Mouse (Mus musculus) hindbrain, embryonic 16.5 days (tissue): ENCODE data around the gene Noa1. TPM values are rescaled to one million over a fixed set of nuclear protein-coding genes. Genes with fewer than 3 reads are reported as not detected.

ENCODE experiments used
- ATAC-seq: fragments of 200-750 bp; cut with Nextera tagmentation; 2 replicates; pipeline ENCODE4 v1.8.0; 2017; ENCODE audit warnings: moderate TSS enrichment, moderate library complexity
- H3K27ac ChIP-seq: fragments of 300-500 bp; sonication (generic); 2 replicates; pipeline ENCODE4 v1.5.1; 2014; ENCODE audit warnings: low read depth, mild to moderate bottlenecking, control low read depth, low read length, moderate library complexity
- H3K27me3 ChIP-seq: fragments of 300-500 bp; sonication (generic); replicated peaks from 2 replicates; pipeline ENCODE4 v1.6.1; 2014; ENCODE audit warnings: low read length; ENCODE audit not compliant: control insufficient read depth, insufficient read depth
- H3K36me3 ChIP-seq: fragments of 300-500 bp; sonication (generic); 2 replicates; pipeline ENCODE4 v1.6.1; 2014; ENCODE audit warnings: mild to moderate bottlenecking, low read length, moderate library complexity, mixed read lengths; ENCODE audit not compliant: control insufficient read depth, insufficient read depth
- H3K4me1 ChIP-seq: fragments of 300-500 bp; sonication (generic); 2 replicates; pipeline ENCODE4 v1.6.1; 2014; ENCODE audit warnings: low read depth, low read length; ENCODE audit not compliant: control insufficient read depth, insufficient read depth
- H3K4me2 ChIP-seq: fragments of 300-500 bp; sonication (generic); 2 replicates; pipeline ENCODE4 v1.6.1; 2014; ENCODE audit warnings: mild to moderate bottlenecking, low read length, control low read depth, moderate library complexity
- H3K4me3 ChIP-seq: fragments of 300-500 bp; sonication (generic); 2 replicates; pipeline ENCODE4 v1.5.1; 2014; ENCODE audit warnings: mild to moderate bottlenecking, low read length, control low read depth, moderate library complexity
- H3K9ac ChIP-seq: fragments of 300-500 bp; sonication (generic); 2 replicates; pipeline ENCODE4 v1.6.1; 2014; ENCODE audit warnings: low read depth, mild to moderate bottlenecking, control low read depth, low read length, moderate library complexity
- H3K9me3 ChIP-seq: fragments of 300-500 bp; sonication (generic); 2 replicates; pipeline ENCODE4 v1.6.1; 2014; ENCODE audit warnings: mild to moderate bottlenecking, low read length, moderate library complexity; ENCODE audit not compliant: control insufficient read depth
- WGBS: fragments of 180-500 bp; shearing (Covaris S2); extraction: QIAGEN DNeasy Blood & Tissue Kit; methylation state at CpG from one replicate; pipeline ENCODE4 v1.1.7; 2014; 5-methylcytosine and 5-hydroxymethylcytosine counted together
- polyA plus RNA-seq: library from polyadenylated mRNA; unstranded; fragments of >200 nt; fragmentation: Nextera tagmentation; extraction: Ambion mirVana; gene quantifications from 2 replicates; pipeline ENCODE4 v1.2.1, GENCODE M21; 2015

Gene Noa1
- polyA plus RNA-seq, 1 experiment from 2014 or later = 34.7 TPM

DNA sequence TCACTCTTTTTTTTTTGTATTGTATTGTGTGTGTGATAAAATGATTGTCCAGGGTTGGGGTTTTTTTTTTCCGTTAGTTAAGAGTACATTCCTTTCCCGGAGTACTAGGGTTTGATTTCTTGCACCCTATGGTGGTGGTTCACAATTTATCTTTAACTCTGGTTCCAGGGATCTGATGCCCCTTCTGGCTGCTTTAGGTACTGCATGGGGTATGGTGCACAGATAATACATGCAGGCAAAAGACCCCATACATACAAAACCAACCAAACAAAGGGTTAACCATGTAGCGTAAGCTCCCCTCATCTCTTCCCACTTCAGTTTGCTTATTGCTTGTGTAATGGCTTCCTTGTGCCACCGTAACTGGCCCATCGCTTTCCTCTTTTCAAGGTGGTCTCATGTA lies 33.9 kb downstream of the Noa1 start:
- Histone ChIP-seq H3K4me1 (no peaks in the 10 kb centered on the region), H3K36me3 (peaks cover 3% of the 10 kb centered on the region; the same call in 1 of the 2 replicates), H3K27ac (no peak overlapping the region), H3K4me3 (no peak overlapping the region), H3K27me3 (no peaks in the 10 kb centered on the region), H3K4me2 (no peak overlapping the region), H3K9ac (no peak overlapping the region), H3K9me3 (no peaks in the 10 kb centered on the region)
- WGBS = 88% methylated on average over 5 of the region's 5 CpGs
- no peak for ATAC-seq

DNA sequence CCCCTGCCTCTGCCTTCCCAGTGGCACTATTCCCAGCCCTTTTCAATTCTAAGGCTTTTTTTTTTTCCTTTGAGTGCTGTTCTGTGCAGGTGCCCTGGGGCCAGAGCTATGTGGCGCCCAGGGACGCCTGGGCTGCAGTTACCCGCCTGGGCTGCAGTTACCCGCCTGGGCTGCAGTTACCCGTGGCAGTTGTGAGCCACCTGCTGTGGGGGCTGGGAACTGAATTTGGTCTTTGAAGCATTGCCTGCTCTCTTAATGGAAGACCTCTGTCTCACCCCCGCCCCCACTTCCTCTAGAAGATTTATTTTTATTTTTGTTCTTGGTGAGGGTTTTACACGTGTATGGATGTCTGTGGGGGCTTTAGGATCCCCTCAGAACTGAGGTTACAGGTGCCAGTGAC lies 36.7 kb downstream of the Noa1 start:
- no peaks in the 10 kb centered on the region for H3K4me1 ChIP-seq
- H3K9ac ChIP-seq = no peak overlapping the region
- WGBS = 77% methylated on average over 7 of the region's 7 CpGs

DNA sequence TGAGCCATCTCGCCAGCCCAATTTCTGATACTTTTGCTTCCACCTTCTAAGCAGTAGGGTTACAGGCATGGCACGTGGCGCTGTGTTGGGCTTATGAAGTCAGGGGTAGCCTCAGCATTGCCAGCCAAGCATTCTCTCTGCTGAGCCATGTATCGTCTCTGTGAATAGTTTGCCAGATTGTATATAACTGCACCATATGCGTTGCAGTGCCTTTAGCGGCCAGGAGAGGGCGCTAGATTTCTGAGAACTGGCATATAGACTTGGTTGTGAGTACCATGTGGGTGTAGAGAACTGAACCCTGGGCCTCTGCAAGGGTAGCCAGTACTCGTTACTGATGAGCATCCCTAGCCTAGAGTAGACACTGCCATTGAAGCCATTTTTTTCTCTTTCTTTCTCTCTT lies 40.5 kb downstream of the Noa1 start:
- H3K9me3 ChIP-seq = no peaks in the 10 kb centered on the region
- H3K4me1 ChIP-seq = no peaks in the 10 kb centered on the region; the same call in 1 of the 2 replicates
- no peak overlapping the region for H3K27ac ChIP-seq
- H3K9ac ChIP-seq = no peak overlapping the region
- no peak overlapping the region for H3K4me2 ChIP-seq
- H3K27me3 ChIP-seq = no peaks in the 10 kb centered on the region
- H3K36me3 ChIP-seq = peaks cover 6% of the 10 kb centered on the region; the same call in 1 of the 2 replicates
- no peak for ATAC-seq
- H3K4me3 ChIP-seq = no peak overlapping the region
- WGBS = 77% methylated on average over 8 of the region's 8 CpGs

More for the DNA sequence above, 36.7 kb downstream of the Noa1 start:
- peaks cover 9% of the 10 kb centered on the region; the same call in 1 of the 2 replicates for H3K36me3 ChIP-seq
- no peak overlapping the region for H3K27ac ChIP-seq
- H3K27me3 ChIP-seq = no peaks in the 10 kb centered on the region
- H3K4me2 ChIP-seq = no peak overlapping the region
- ATAC-seq = no peak
- no peak overlapping the region for H3K4me3 ChIP-seq
- H3K9me3 ChIP-seq = no peaks in the 10 kb centered on the region

DNA sequence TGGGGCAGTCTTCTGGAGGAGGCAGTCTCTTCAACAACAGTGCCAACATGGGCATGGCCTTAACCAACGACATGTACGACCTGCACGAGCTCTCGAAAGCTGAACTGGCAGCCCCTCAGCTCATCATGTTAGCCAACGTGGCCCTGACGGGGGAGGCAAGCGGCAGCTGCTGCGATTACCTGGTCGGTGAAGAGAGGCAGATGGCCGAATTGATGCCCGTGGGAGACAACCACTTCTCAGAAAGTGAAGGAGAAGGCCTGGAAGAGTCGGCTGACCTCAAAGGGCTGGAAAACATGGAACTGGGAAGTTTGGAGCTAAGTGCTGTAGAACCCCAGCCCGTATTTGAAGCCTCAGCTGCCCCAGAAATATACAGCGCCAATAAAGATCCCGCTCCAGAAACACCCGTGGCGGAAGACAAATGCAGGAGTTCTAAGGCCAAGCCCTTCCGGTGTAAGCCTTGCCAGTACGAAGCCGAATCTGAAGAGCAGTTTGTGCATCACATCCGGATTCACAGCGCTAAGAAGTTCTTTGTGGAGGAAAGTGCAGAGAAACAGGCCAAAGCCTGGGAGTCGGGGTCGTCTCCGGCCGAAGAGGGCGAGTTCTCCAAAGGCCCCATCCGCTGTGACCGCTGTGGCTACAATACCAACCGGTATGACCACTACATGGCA lies 41.8 kb downstream of the Noa1 start:
- Histone ChIP-seq H3K4me3 (no peak overlapping the region), H3K27ac (no peak overlapping the region), H3K4me1 (no peaks in the 10 kb centered on the region; the same call in 1 of the 2 replicates), H3K36me3 (peaks cover 6% of the 10 kb centered on the region; the same call in 1 of the 2 replicates), H3K9ac (no peak overlapping the region), H3K4me2 (no peak overlapping the region), H3K27me3 (no peaks in the 10 kb centered on the region), H3K9me3 (no peaks in the 10 kb centered on the region)
- ATAC-seq = no peak
- WGBS = 91% methylated on average over 30 of the region's 30 CpGs

DNA sequence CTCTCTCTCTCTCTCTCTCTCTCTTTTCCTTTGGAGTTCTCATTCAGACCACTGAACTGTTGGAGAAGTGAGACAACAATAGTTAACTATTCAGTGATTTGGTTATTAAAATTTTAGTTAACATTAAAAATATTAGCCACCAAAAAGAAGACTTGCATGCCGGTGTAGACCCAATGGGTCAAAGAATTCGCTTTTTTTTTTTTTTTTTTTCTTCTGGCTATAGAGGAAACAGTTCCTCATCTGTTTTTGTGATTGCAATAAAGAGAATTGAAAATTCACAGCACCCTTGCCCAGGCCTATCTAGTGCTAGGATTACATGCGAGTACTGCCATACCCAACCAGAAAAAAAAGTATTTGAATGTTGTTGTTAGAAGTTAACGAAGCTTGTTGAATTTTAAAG lies 42.4 kb downstream of the Noa1 start:
- H3K9ac ChIP-seq = no peak overlapping the region
- no peak for ATAC-seq
- H3K4me3 ChIP-seq = peak overlapping the region; percentile 81
- H3K4me2 ChIP-seq = peak overlapping the region; percentile 93
- no peaks in the 10 kb centered on the region for H3K9me3 ChIP-seq
- H3K27me3 ChIP-seq = no peaks in the 10 kb centered on the region
- H3K36me3 ChIP-seq = peaks cover 6% of the 10 kb centered on the region; the same call in 1 of the 2 replicates
- H3K27ac ChIP-seq = no peak overlapping the region
- H3K4me1 ChIP-seq = no peaks in the 10 kb centered on the region; the same call in 1 of the 2 replicates
- WGBS = 62% methylated on average over 4 of the region's 4 CpGs

DNA sequence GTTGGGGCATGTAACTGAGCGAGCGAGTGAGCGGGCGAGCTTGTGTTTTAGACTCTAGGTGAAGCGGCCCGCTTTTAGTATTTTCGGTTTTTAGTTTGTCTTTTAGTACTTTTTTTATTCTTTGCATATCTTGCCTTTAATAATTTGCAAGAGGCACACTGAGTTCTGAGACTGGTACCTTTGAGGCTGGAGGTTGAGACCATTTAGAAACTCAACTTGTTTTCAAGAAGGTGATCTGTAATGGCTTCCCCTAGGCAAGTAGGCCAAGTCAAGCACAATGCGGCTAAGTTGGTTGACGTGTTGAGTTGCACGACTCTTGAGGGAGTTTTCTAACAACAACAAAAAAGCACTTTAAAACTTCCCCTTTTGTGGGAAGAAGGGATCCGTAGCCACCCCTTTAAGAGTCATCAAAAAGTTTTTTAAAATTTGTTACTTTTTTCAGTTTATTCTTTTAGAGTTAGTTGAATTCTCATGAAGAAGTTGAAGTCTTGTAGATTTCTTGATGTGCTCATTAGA lies 42.9 kb downstream of the Noa1 start:
- ATAC-seq = no peak
- Histone ChIP-seq H3K9me3 (no peaks in the 10 kb centered on the region), H3K4me1 (no peaks in the 10 kb centered on the region; the same call in 1 of the 2 replicates), H3K9ac (peak overlapping the region; percentile 80), H3K4me2 (peak overlapping the region; percentile 93), H3K36me3 (peaks cover 6% of the 10 kb centered on the region; the same call in 1 of the 2 replicates), H3K27me3 (no peaks in the 10 kb centered on the region), H3K27ac (peak overlapping the region; percentile 88; the same call in 1 of the 2 replicates), H3K4me3 (peak overlapping the region; percentile 81)
- WGBS = 3% methylated on average over 11 of the region's 11 CpGs

DNA sequence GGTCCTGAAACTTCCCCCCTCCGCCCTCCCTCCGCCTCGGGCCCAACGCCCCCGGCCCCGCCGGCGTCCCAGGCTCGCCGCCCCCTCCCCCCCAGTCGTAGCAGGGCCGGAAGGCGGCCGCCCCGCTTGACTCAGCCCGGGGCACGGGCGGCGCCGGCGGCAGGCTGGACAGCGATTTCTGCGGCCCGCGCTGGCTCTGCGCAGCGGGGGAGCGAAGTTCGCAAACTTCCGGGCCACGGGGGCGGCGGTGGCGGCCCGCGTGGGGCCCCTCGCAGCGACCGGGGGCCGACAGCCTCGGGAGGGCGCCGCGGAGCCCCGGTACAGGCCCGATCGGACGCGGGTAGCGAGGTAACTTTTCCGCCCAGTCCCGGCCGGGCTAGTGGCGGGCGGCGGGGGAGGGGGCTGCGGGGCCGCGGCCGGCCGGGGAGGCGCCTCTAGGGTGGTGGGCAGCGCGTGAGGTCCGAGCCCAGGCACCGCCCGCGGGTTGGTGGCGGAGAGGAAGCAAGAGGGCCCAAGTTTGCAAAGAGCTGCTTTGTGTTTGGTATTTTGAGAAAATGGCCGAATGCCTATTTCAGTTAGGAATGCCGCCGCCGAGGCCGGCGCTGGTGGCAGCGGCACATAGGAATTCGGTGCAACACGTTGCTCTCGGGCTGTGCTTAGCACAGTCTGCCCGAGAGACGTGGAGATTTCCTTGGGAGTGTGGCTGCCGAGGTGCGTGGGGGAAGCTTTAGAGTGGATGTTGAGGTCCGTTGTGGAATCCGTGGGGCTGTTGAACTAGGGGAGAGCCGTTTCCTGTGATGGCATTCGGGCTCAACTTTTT lies 43.6 kb downstream of the Noa1 start:
- peak overlapping the region; percentile 80 for H3K9ac ChIP-seq
- no peaks in the 10 kb centered on the region; the same call in 1 of the 2 replicates for H3K4me1 ChIP-seq
- peaks cover 6% of the 10 kb centered on the region; the same call in 1 of the 2 replicates for H3K36me3 ChIP-seq
- H3K27ac ChIP-seq = peak overlapping the region; percentile 88
- no peaks in the 10 kb centered on the region for H3K9me3 ChIP-seq
- H3K4me2 ChIP-seq = peak overlapping the region; percentile 93
- H3K27me3 ChIP-seq = no peaks in the 10 kb centered on the region
- under 1% methylated on average over 44 of the region's 87 CpGs for WGBS
- ATAC-seq = peak; percentile 72
- H3K4me3 ChIP-seq = peak overlapping the region; percentile 81

DNA sequence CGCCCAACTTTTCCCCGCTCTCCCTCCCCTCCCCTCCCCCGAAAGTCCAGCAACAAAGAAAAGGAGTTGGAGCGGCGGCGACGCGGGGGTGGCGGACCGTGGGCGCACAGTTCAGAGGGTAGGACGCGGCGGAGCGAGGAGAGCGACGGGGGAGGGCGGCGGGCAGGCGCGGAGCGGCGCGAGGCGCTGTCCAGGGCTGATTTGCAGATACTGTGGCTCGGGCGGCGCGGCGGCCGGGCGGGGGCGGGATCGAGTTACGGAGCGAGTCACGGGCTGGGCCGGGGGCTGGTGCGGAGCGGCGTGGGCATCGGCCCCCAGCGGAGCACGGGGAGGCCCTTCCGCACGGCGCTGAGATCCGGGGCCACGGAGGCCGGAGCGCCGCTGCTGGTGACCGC lies 44.2 kb downstream of the Noa1 start:
- H3K4me3 ChIP-seq = peak overlapping the region; percentile 81
- peak overlapping the region; percentile 93 for H3K4me2 ChIP-seq
- H3K4me1 ChIP-seq = no peaks in the 10 kb centered on the region; the same call in 1 of the 2 replicates
- no peaks in the 10 kb centered on the region for H3K9me3 ChIP-seq
- H3K27me3 ChIP-seq = no peaks in the 10 kb centered on the region
- peak; percentile 72 for ATAC-seq
- H3K9ac ChIP-seq = peak overlapping the region; percentile 80
- WGBS = 1% methylated on average over 38 of the region's 53 CpGs
- peak overlapping the region; percentile 88 for H3K27ac ChIP-seq
- peaks cover 6% of the 10 kb centered on the region; the same call in 1 of the 2 replicates for H3K36me3 ChIP-seq
